Comparison of ENCODE assay signal across 8 mouse cellular contexts in genomic region chr19:8844371-8845129, GRCm38 (mm10). TPM values are rescaled to one million over a fixed set of nuclear protein-coding genes. Genes with fewer than 3 reads are reported as not detected.
DNase-seq lines count a peak whose midpoint lies in the region; ATAC-seq lines count a peak whose summit lies in the region.
"Had no signal": no experiment of that assay in that cellular context is flagged by ENCODE, and none has a peak within 500 bp of the region (broad histone marks: within the 10 kb centered on the region; RNA-seq: fewer than 3 reads in every experiment).

No protein-coding gene starts in this region.

- no peaks in the 10 kb centered on the region for H3K9me3 ChIP-seq in lung, embryonic 16.5 days (ENCODE audit: control insufficient read depth, low read length)

- peaks cover 12% of the 10 kb centered on the region for H3K36me3 ChIP-seq in lung, embryonic 16.5 days (ENCODE audit: control insufficient read depth, insufficient read depth, low read length)

- peaks cover 10% of the 10 kb centered on the region for H3K4me1 ChIP-seq in lung, embryonic 16.5 days (replicated peaks; ENCODE audit: control insufficient read depth, insufficient read depth, low read length)

- DNase-seq in urinary bladder, postnatal 10 days (ENCODE audit: low spot score), result peak; percentile 53
- no peak for DNase-seq in urinary bladder, adult 2 months (ENCODE audit: low spot score)
- DNase-seq in brain, adult 2 months (ENCODE audit: low read depth, low spot score), result peak; percentile 87
- peak; percentile 91 for DNase-seq in kidney, postnatal 10 days
- DNase-seq in right cerebral cortex, postnatal 25 days, result peak; percentile 57

- H3K9ac ChIP-seq in lung, embryonic 16.5 days (ENCODE audit: low read length), result no peak overlapping the region

- no peak overlapping the region for H3K4me3 ChIP-seq in lung, embryonic 16.5 days (ENCODE audit: low read length)

- ATAC-seq in erythroblast, adult 5-6 weeks (replicated peaks; ENCODE audit: low FRiP score, poor library complexity, severe bottlenecking), result peak; percentile 51
- 0 out of 2 replicates have a peak, but pooled peaks have one; percentile 1 for ATAC-seq in lung, embryonic 16.5 days (ENCODE audit: low read depth)

- H3K27ac ChIP-seq in lung, embryonic 16.5 days (ENCODE audit: low read length), result no peak overlapping the region

- no peak overlapping the region for H3K4me2 ChIP-seq in lung, embryonic 16.5 days (ENCODE audit: low read depth, low read length)

- 61% methylated on average over 5 of the region's 5 CpGs for WGBS in lung, embryonic 16.5 days

- H3K27me3 ChIP-seq in lung, embryonic 16.5 days (ENCODE audit: control insufficient read depth, insufficient read depth, low read depth, low read length), result no peaks in the 10 kb centered on the region

RNA-seq across cellular contexts. Expression of gene Gng3, which starts 5.6 kb away (rescaled TPM):
- polyA plus RNA-seq in urinary bladder, adult 2 months (2012; rRNA removed), result 0.29 and 0.44 TPM in 2 replicates
- not detected in 2 replicates for total RNA-seq in erythroblast, adult 5-6 weeks (2015; ENCODE audit: low replicate concordance)
- total RNA-seq in erythroblast, adult 5-6 weeks (2017; ENCODE audit: low replicate concordance), result 0.56 TPM in 1 of 2 replicates, not detected in the other
- 2.8 and 3.3 TPM in 2 replicates for polyA plus RNA-seq in lung, embryonic 16.5 days (2015; fragmentation: Nextera tagmentation; extraction: Ambion mirVana)

RNA-seq across cellular contexts. Expression of gene Lrrn4cl, which starts 6.0 kb away (rescaled TPM):
- polyA plus RNA-seq in urinary bladder, adult 2 months (2012; rRNA removed), result 18.6 and 20.9 TPM in 2 replicates
- total RNA-seq in erythroblast, adult 5-6 weeks (2015; ENCODE audit: low replicate concordance), result not detected in 2 replicates
- total RNA-seq in erythroblast, adult 5-6 weeks (2017; ENCODE audit: low replicate concordance), result not detected in 2 replicates
- 1.6 and 1.7 TPM in 2 replicates for polyA plus RNA-seq in lung, embryonic 16.5 days (2015; fragmentation: Nextera tagmentation; extraction: Ambion mirVana)

RNA-seq across cellular contexts. Expression of gene Bscl2, which starts 7.3 kb away (rescaled TPM):
- polyA plus RNA-seq in urinary bladder, adult 2 months (2012; rRNA removed), result 66.7 and 71.0 TPM in 2 replicates
- 28.8 and 40.3 TPM in 2 replicates for total RNA-seq in erythroblast, adult 5-6 weeks (2015; ENCODE audit: low replicate concordance)
- 12.7 and 16.4 TPM in 2 replicates for total RNA-seq in erythroblast, adult 5-6 weeks (2017; ENCODE audit: low replicate concordance)
- 54.1 and 54.6 TPM in 2 replicates for polyA plus RNA-seq in lung, embryonic 16.5 days (2015; fragmentation: Nextera tagmentation; extraction: Ambion mirVana)

RNA-seq across cellular contexts. Expression of gene AC129217.1, which starts 15.0 kb away (rescaled TPM):
- polyA plus RNA-seq in urinary bladder, adult 2 months (2012; rRNA removed), result 0.40 and 1.5 TPM in 2 replicates
- total RNA-seq in erythroblast, adult 5-6 weeks (2015; ENCODE audit: low replicate concordance), result 4.2 TPM in 1 of 2 replicates, not detected in the other
- 14.8 TPM in 1 of 2 replicates, not detected in the other for total RNA-seq in erythroblast, adult 5-6 weeks (2017; ENCODE audit: low replicate concordance)
- polyA plus RNA-seq in lung, embryonic 16.5 days (2015; fragmentation: Nextera tagmentation; extraction: Ambion mirVana), result not detected in 2 replicates
- total RNA-seq: layer of hippocampus, adult 8-10 months had no signal

RNA-seq across cellular contexts. Expression of gene Hnrnpul2, which starts 24.7 kb away (rescaled TPM):
- polyA plus RNA-seq in urinary bladder, adult 2 months (2012; rRNA removed), result 60.7 and 73.9 TPM in 2 replicates
- 14.4 and 27.4 TPM in 2 replicates for total RNA-seq in erythroblast, adult 5-6 weeks (2015; ENCODE audit: low replicate concordance)
- 42.6 and 58.0 TPM in 2 replicates for total RNA-seq in erythroblast, adult 5-6 weeks (2017; ENCODE audit: low replicate concordance)
- polyA plus RNA-seq in lung, embryonic 16.5 days (2015; fragmentation: Nextera tagmentation; extraction: Ambion mirVana), result 4.4 and 5.0 TPM in 2 replicates
